Mouse (Mus musculus) MEL (cell line): ENCODE data around the gene Chd2. TPM values are rescaled to one million over a fixed set of nuclear protein-coding genes. Genes with fewer than 3 reads are reported as not detected.
A peak's percentile ranks its signal among the peaks of the same experiment; 100 is the strongest.

Experiments used
- DNase-seq: peaks from one replicate; pipeline ENCODE4 v3.0.0; 2011; ENCODE audit warnings: low read depth, low spot score
- H3K27ac ChIP-seq: 2 replicates; pipeline ENCODE4 v1.5.1; 2012; ENCODE audit warnings: low read depth, mild to moderate bottlenecking, control low read depth, low read length, moderate library complexity; ENCODE audit not compliant: control insufficient read depth
- H3K27me3 ChIP-seq, 2 experiments: fragments of 150-350 bp in 1 of 2; sonication (generic) in 1 of 2; 2 replicates each; pipeline ENCODE4 v1.6.1; 2012; ENCODE audit warnings: low read length in 2 of 2, mild to moderate bottlenecking in 2 of 2, improper control_type of control experiment in 1 of 2, moderate library complexity in 1 of 2; ENCODE audit not compliant: insufficient read depth in 2 of 2, control insufficient read depth in 1 of 2
- H3K36me3 ChIP-seq, 2 experiments: 2 replicates each; pipeline ENCODE4 v1.6.1; 2012 to 2014; ENCODE audit warnings: low read length in 2 of 2, improper control_type of control experiment in 1 of 2, inconsistent platforms in 1 of 2, mild to moderate bottlenecking in 1 of 2; ENCODE audit not compliant: insufficient read depth in 2 of 2, control insufficient read depth in 1 of 2
- H3K4me1 ChIP-seq, 2 experiments: fragments of 150-350 bp in 1 of 2; sonication (generic) in 1 of 2; 2 replicates each; pipeline ENCODE4 v1.6.1; 2012; ENCODE audit warnings: low read length in 2 of 2, improper control_type of control experiment in 1 of 2, mild to moderate bottlenecking in 1 of 2; ENCODE audit not compliant: insufficient read depth in 2 of 2, control insufficient read depth in 1 of 2
- H3K4me3 ChIP-seq, 2 experiments: fragments of 150-350 bp in 1 of 2; sonication (generic) in 1 of 2; 2 replicates each; pipeline ENCODE4 v1.5.1; 2012; ENCODE audit warnings: low read depth in 2 of 2, low read length in 2 of 2, mild to moderate bottlenecking in 2 of 2, moderate library complexity in 2 of 2, control low read depth in 1 of 2, improper control_type of control experiment in 1 of 2; ENCODE audit not compliant: control insufficient read depth in 1 of 2, insufficient read depth in 1 of 2
- H3K79me2 ChIP-seq: 2 replicates; pipeline ENCODE4 v1.6.1; 2012; ENCODE audit warnings: mild to moderate bottlenecking, low read length, moderate library complexity; ENCODE audit not compliant: control insufficient read depth, poor library complexity, insufficient read depth
- H3K9ac ChIP-seq: 2 replicates; pipeline ENCODE4 v1.6.1; 2012; ENCODE audit warnings: low read depth, mild to moderate bottlenecking, control low read depth, low read length, moderate library complexity; ENCODE audit not compliant: control insufficient read depth, poor library complexity, severe bottlenecking
- H3K9me3 ChIP-seq: fragments of 150-350 bp; sonication (generic); replicated peaks from 2 replicates; pipeline ENCODE4 v1.6.1; 2012; ENCODE audit warnings: mild to moderate bottlenecking, low read length, improper control_type of control experiment, moderate library complexity; ENCODE audit not compliant: insufficient read depth
- BHLHE40 ChIP-seq: IDR thresholded peaks from 2 replicates; pipeline ENCODE4 v1.6.1; 2012; ENCODE audit warnings: low read depth, mild to moderate bottlenecking, inconsistent platforms, low read length, improper control_type of control experiment, borderline replicate concordance
- CHD2 ChIP-seq: IDR thresholded peaks from 2 replicates; pipeline ENCODE4 v1.6.1; 2011; ENCODE audit warnings: low read length, improper control_type of control experiment
- CTCF ChIP-seq, 3 experiments: IDR thresholded peaks in 2 of 3; conservative IDR thresholded peaks in 1 of 3; 2 replicates each; pipeline ENCODE4 v1.5.1; 2011 to 2012; ENCODE audit warnings: low read length in 3 of 3, low read depth in 2 of 3, mild to moderate bottlenecking in 2 of 3, improper control_type of control experiment in 1 of 3, inconsistent platforms in 1 of 3, mixed read lengths in 1 of 3, moderate library complexity in 1 of 3; ENCODE audit not compliant: control insufficient read depth in 1 of 3, insufficient read depth in 1 of 3, poor library complexity in 1 of 3, severe bottlenecking in 1 of 3
- ETS1 ChIP-seq: IDR thresholded peaks from 2 replicates; pipeline ENCODE4 v1.6.1; 2012; ENCODE audit warnings: low read depth, mild to moderate bottlenecking, inconsistent platforms, low read length, improper control_type of control experiment, moderate library complexity
- GABPA ChIP-seq: IDR thresholded peaks from 2 replicates; pipeline ENCODE4 v1.6.1; 2012; ENCODE audit warnings: low read depth, mild to moderate bottlenecking, inconsistent platforms, low read length, improper control_type of control experiment, moderate library complexity
- GATA1 ChIP-seq: IDR thresholded peaks from 2 replicates; pipeline ENCODE4 v1.6.1; 2011; ENCODE audit warnings: low read depth, low read length, improper control_type of control experiment
- HCFC1 ChIP-seq: IDR thresholded peaks from 2 replicates; pipeline ENCODE4 v1.6.1; 2012; ENCODE audit warnings: low read depth, mild to moderate bottlenecking, inconsistent platforms, low read length, improper control_type of control experiment, moderate library complexity
- JUND ChIP-seq: IDR thresholded peaks from 2 replicates; pipeline ENCODE4 v1.6.1; 2011; ENCODE audit warnings: low read depth, mild to moderate bottlenecking, improper control_type of control experiment, low read length
- MAZ ChIP-seq: IDR thresholded peaks from 2 replicates; pipeline ENCODE4 v1.6.1; 2012; ENCODE audit warnings: low read depth, mild to moderate bottlenecking, inconsistent platforms, low read length, improper control_type of control experiment
- MXI1 ChIP-seq: IDR thresholded peaks from 2 replicates; pipeline ENCODE4 v1.6.1; 2011; ENCODE audit warnings: mild to moderate bottlenecking, low read depth, low read length, improper control_type of control experiment
- MYB ChIP-seq: IDR thresholded peaks from 2 replicates; pipeline ENCODE4 v1.6.1; 2011; ENCODE audit warnings: mild to moderate bottlenecking, low read depth, low read length, improper control_type of control experiment
- NELFE ChIP-seq: IDR thresholded peaks from 2 replicates; pipeline ENCODE4 v1.6.1; 2011; ENCODE audit warnings: low read depth, low read length, improper control_type of control experiment
- POLR2A ChIP-seq, 2 experiments: IDR thresholded peaks; 2 replicates each; pipeline ENCODE4 v1.6.1; 2011 to 2012; ENCODE audit warnings: low read length in 2 of 2, mild to moderate bottlenecking in 2 of 2, control low read depth in 1 of 2, improper control_type of control experiment in 1 of 2, low read depth in 1 of 2, moderate library complexity in 1 of 2; ENCODE audit not compliant: control insufficient read depth in 1 of 2, insufficient read depth in 1 of 2, poor library complexity in 1 of 2
- RCOR1 ChIP-seq: IDR thresholded peaks from 2 replicates; pipeline ENCODE4 v1.6.1; 2012; ENCODE audit warnings: low read depth, mild to moderate bottlenecking, inconsistent platforms, low read length, improper control_type of control experiment
- SMC3 ChIP-seq: IDR thresholded peaks from 2 replicates; pipeline ENCODE4 v1.6.1; 2011; ENCODE audit warnings: low read depth, low read length, improper control_type of control experiment
- TBP ChIP-seq: IDR thresholded peaks from 2 replicates; pipeline ENCODE4 v1.8.0; 2011; ENCODE audit warnings: low read depth, low read length, improper control_type of control experiment
- TCF12 ChIP-seq: IDR thresholded peaks from 2 replicates; pipeline ENCODE4 v1.6.1; 2014; ENCODE audit warnings: low read depth, mild to moderate bottlenecking, inconsistent platforms, low read length, improper control_type of control experiment, moderate library complexity
- UBTF ChIP-seq: IDR thresholded peaks from 2 replicates; pipeline ENCODE4 v1.6.1; 2012; ENCODE audit warnings: low read depth, mild to moderate bottlenecking, inconsistent platforms, low read length, improper control_type of control experiment, moderate library complexity, borderline replicate concordance; ENCODE audit not compliant: insufficient read depth
- USF1 ChIP-seq: IDR thresholded peaks from 2 replicates; pipeline ENCODE4 v1.6.1; 2014; ENCODE audit warnings: low read depth, mild to moderate bottlenecking, inconsistent platforms, low read length, improper control_type of control experiment, moderate library complexity
- ZNF384 ChIP-seq: IDR thresholded peaks from 2 replicates; pipeline ENCODE4 v1.6.1; 2012; ENCODE audit warnings: low read depth, mild to moderate bottlenecking, inconsistent platforms, low read length, improper control_type of control experiment
- polyA plus RNA-seq, 2 experiments: library from polyadenylated mRNA; stranded (reverse) in 1 of 2; unstranded in 1 of 2; fragments of >175 nt in 1 of 2; fragments of >200 nt in 1 of 2; gene quantifications; 2 replicates each; pipeline versions ENCODE4 v1.2.1 to v1.2.4; 2012; ENCODE audit warnings: low replicate concordance in 2 of 2, low read depth in 1 of 2; ENCODE audit not compliant: insufficient read length in 2 of 2, insufficient read depth in 1 of 2, missing spikeins in 1 of 2
- total RNA-seq: library from RNA; depleted of rRNA; stranded (reverse); fragments of 300-350 nt; gene quantifications from 2 replicates; pipeline ENCODE4 v1.2.3, GENCODE M21; 2012

The Chd2 gene
- total and polyA plus RNA-seq, 3 experiments = 9.9 to 275 (median 21.4) TPM

DNA sequence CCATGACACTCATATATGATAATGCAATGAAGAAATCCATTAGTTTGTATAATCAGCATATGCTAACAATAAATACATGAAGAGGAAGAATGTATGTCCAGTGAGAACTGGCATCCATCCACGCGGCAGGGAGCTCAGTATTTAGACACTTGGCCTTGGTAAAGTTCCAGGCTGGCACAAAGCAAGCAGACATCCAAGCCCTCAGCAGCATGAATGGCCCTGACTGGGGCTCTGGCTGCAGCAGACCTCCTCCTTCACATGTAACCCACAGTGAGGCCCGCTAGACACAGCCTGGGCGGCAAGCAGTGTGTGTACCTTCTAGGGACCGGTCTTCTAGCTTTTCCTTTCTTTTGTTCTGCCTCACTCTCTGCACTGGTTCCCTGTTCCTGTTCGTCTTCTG lies 34.1 kb downstream of the Chd2 start:
- Histone ChIP-seq H3K27ac (no peak overlapping the region), H3K4me3 (no peak overlapping the region), H3K27me3 (no peaks in the 10 kb centered on the region), H3K79me2 (no peaks in the 10 kb centered on the region), H3K36me3 (peaks cover 0 to 38% of the 10 kb centered on the region in 2 experiments; a peak in 3 of 4 replicates), H3K9me3 (no peaks in the 10 kb centered on the region), H3K9ac (no peak overlapping the region), H3K4me1 (no peaks in the 10 kb centered on the region)
- TF ChIP-seq TCF12 (no peak), ETS1 (no peak), RCOR1 (no peak)
- DNase-seq = no peak

DNA sequence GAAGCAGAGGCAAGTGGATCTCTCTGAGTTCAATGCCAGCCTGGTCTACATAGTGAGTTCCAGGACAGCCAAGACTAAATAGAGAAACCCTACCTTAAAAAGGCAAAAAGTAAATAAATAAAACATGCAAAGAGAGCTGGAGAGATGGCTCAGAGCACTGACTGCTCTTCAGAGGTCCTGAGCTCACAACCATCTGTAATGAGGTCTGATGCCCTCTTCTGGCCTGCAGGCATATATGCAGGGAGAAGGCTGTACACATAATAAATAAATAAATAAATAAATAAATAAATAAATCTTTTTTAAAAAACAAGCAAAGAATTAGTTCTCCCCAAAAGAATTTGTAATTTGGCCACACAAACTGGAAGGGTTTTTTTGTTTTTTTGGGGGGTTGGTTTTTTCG lies 34.8 kb downstream of the Chd2 start:
- no peaks in the 10 kb centered on the region for H3K27me3 ChIP-seq
- TF ChIP-seq CTCF (IDR thresholded peaks at IDR 0.05 in 2 of 3, conservative IDR thresholded peaks at IDR 0.05 in 1 of 3; ENCODE audit: control insufficient read depth in 1 of 3, insufficient read depth in 1 of 3, low read depth in 2 of 3, low read length in 3 of 3, poor library complexity in 1 of 3, severe bottlenecking in 1 of 3) = peak; percentile 19 to 32 (median 24); a peak in 3 of 6 replicates
- TF ChIP-seq POLR2A (IDR thresholded peaks at IDR 0.05; ENCODE audit: control insufficient read depth in 1 of 2, insufficient read depth in 1 of 2, low read depth in 1 of 2, low read length in 2 of 2, poor library complexity in 1 of 2) = no peak
- TF ChIP-seq MYB = no peak
- TF ChIP-seq SMC3 = peak; percentile 28
- no peak for TF ChIP-seq GATA1
- no peak overlapping the region for H3K27ac ChIP-seq
- no peaks in the 10 kb centered on the region for H3K79me2 ChIP-seq
- H3K4me3 ChIP-seq = no peak overlapping the region
- H3K9me3 ChIP-seq = no peaks in the 10 kb centered on the region
- no peaks in the 10 kb centered on the region for H3K4me1 ChIP-seq
- peak; percentile 31 for DNase-seq
- H3K9ac ChIP-seq = no peak overlapping the region
- peaks cover 0 to 42% of the 10 kb centered on the region in 2 experiments; a peak in 3 of 4 replicates for H3K36me3 ChIP-seq

DNA sequence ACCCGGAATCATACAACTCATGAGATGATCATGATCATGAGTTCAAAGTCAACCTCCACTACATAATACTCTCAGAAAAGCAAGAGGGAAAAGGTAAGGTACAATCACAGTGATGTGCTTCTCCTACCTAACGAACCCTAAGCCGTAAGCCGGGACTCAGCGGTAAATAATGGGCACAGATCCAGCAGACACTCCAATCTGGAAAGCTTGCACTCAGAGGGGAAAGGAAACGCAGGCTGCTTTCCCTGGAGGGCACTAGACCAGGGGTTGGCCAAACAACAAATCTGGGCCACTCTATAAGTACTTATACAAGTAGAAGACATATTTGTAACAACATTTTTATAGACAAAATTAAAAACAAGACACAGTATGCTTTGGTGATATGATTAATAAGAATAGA lies 36.4 kb downstream of the Chd2 start:
- H3K9me3 ChIP-seq = no peaks in the 10 kb centered on the region
- no peaks in the 10 kb centered on the region for H3K4me1 ChIP-seq
- H3K36me3 ChIP-seq = peaks cover 0 to 40% of the 10 kb centered on the region in 2 experiments; a peak in 3 of 4 replicates
- DNase-seq = no peak
- no peak overlapping the region for H3K9ac ChIP-seq
- no peak overlapping the region for H3K27ac ChIP-seq
- TF ChIP-seq CHD2 (no peak), USF1 (no peak), TBP (no peak), CTCF (IDR thresholded peaks at IDR 0.05 in 2 of 3, conservative IDR thresholded peaks at IDR 0.05 in 1 of 3; ENCODE audit: control insufficient read depth in 1 of 3, insufficient read depth in 1 of 3, low read depth in 2 of 3, low read length in 3 of 3, poor library complexity in 1 of 3, severe bottlenecking in 1 of 3) (no peak), ZNF384 (no peak), SMC3 (no peak), GABPA (no peak), UBTF (no peak), MAZ (no peak), HCFC1 (no peak), NELFE (no peak), BHLHE40 (no peak), JUND (no peak), MXI1 (no peak), POLR2A (IDR thresholded peaks at IDR 0.05; ENCODE audit: control insufficient read depth in 1 of 2, insufficient read depth in 1 of 2, low read depth in 1 of 2, low read length in 2 of 2, poor library complexity in 1 of 2) (no peak)
- no peaks in the 10 kb centered on the region for H3K79me2 ChIP-seq
- H3K4me3 ChIP-seq = no peak overlapping the region
- H3K27me3 ChIP-seq = no peaks in the 10 kb centered on the region
